Mouse (Mus musculus): Measurements from ENCODE around the gene Sytl2. TPM values are rescaled to one million over a fixed set of nuclear protein-coding genes. Genes with fewer than 3 reads are reported as not detected.
A peak's percentile ranks its signal among the peaks of the same experiment; 100 is the strongest.

The Sytl2 gene
- total and polyA plus RNA-seq, 3 experiments = not detected

GRCm38 (mm10) chr7:90341212-90341957, 39.3 kb downstream of the Sytl2 start:
- Histone ChIP-seq H3K36me3 (ENCODE audit: control insufficient read depth in 1 of 2, insufficient read depth in 2 of 2, low read length in 2 of 2) (no peaks in the 10 kb centered on the region), H3K27me3 (ENCODE audit: control insufficient read depth in 1 of 2, insufficient read depth in 2 of 2, low read length in 2 of 2) (no peaks in the 10 kb centered on the region; a peak in 1 of 4 replicates), H3K4me1 (ENCODE audit: control insufficient read depth in 1 of 2, insufficient read depth in 2 of 2, low read length in 2 of 2) (peaks cover 0 to 3% of the 10 kb centered on the region in 2 experiments; a peak in 2 of 4 replicates), H3K27ac (ENCODE audit: control insufficient read depth, low read depth, low read length) (no peak overlapping the region), H3K4me3 (ENCODE audit: control insufficient read depth in 1 of 2, insufficient read depth in 1 of 2, low read depth in 2 of 2, low read length in 2 of 2) (no peak overlapping the region), H3K9me3 (replicated peaks; ENCODE audit: insufficient read depth, low read length) (no peaks in the 10 kb centered on the region), H3K9ac (ENCODE audit: control insufficient read depth, low read depth, low read length, poor library complexity, severe bottlenecking) (no peak overlapping the region), H3K79me2 (ENCODE audit: control insufficient read depth, insufficient read depth, low read length, poor library complexity) (no peaks in the 10 kb centered on the region)
- TF ChIP-seq EP300 (IDR thresholded peaks at IDR 0.05; ENCODE audit: low read depth in 1 of 2, low read length in 2 of 2) (no peak), MAFK (IDR thresholded peaks at IDR 0.05; ENCODE audit: borderline replicate concordance, low read depth, low read length) (no peak), POLR2AphosphoS2 (IDR thresholded peaks at IDR 0.05; ENCODE audit: low read length) (no peak), HCFC1 (IDR thresholded peaks at IDR 0.05; ENCODE audit: low read depth, low read length) (no peak), SIN3A (IDR thresholded peaks at IDR 0.05; ENCODE audit: low read length) (no peak), POLR2A (IDR thresholded peaks at IDR 0.05; ENCODE audit: control insufficient read depth in 1 of 2, insufficient read depth in 1 of 2, low read depth in 1 of 2, low read length in 2 of 2, poor library complexity in 1 of 2) (no peak)
- DNase-seq (ENCODE audit: low read depth, low spot score) = no peak

GRCm38 (mm10) chr7:90344903-90345302, 42.9 kb downstream of the Sytl2 start:
- Histone ChIP-seq H3K27ac (ENCODE audit: control insufficient read depth, low read depth, low read length) (0 out of 2 replicates have a peak overlapping the region, but pooled peaks have one; percentile 20), H3K4me3 (ENCODE audit: control insufficient read depth in 1 of 2, insufficient read depth in 1 of 2, low read depth in 2 of 2, low read length in 2 of 2) (no peak overlapping the region), H3K9ac (ENCODE audit: control insufficient read depth, low read depth, low read length, poor library complexity, severe bottlenecking) (no peak overlapping the region), H3K27me3 (ENCODE audit: control insufficient read depth in 1 of 2, insufficient read depth in 2 of 2, low read length in 2 of 2) (no peaks in the 10 kb centered on the region; a peak in 1 of 4 replicates), H3K36me3 (ENCODE audit: control insufficient read depth in 1 of 2, insufficient read depth in 2 of 2, low read length in 2 of 2) (no peaks in the 10 kb centered on the region), H3K4me1 (ENCODE audit: control insufficient read depth in 1 of 2, insufficient read depth in 2 of 2, low read length in 2 of 2) (peaks cover 0 to 3% of the 10 kb centered on the region in 2 experiments; a peak in 2 of 4 replicates), H3K9me3 (replicated peaks; ENCODE audit: insufficient read depth, low read length) (no peaks in the 10 kb centered on the region), H3K79me2 (ENCODE audit: control insufficient read depth, insufficient read depth, low read length, poor library complexity) (no peaks in the 10 kb centered on the region)
- peak; percentile 37 for DNase-seq (ENCODE audit: low read depth, low spot score)
- TF ChIP-seq JUND (IDR thresholded peaks at IDR 0.05; ENCODE audit: low read depth, low read length) (no peak), TCF12 (IDR thresholded peaks at IDR 0.05; ENCODE audit: low read depth, low read length) (peak; percentile 21; the same call in 1 of the 2 replicates), MAFK (IDR thresholded peaks at IDR 0.05; ENCODE audit: borderline replicate concordance, low read depth, low read length) (no peak), GATA1 (IDR thresholded peaks at IDR 0.05; ENCODE audit: low read depth, low read length) (peak; percentile 66), BHLHE40 (IDR thresholded peaks at IDR 0.05; ENCODE audit: borderline replicate concordance, low read depth, low read length) (no peak), SMC3 (IDR thresholded peaks at IDR 0.05; ENCODE audit: low read depth, low read length) (no peak), ZMIZ1 (IDR thresholded peaks at IDR 0.05; ENCODE audit: low read depth, low read length) (no peak), GABPA (IDR thresholded peaks at IDR 0.05; ENCODE audit: low read depth, low read length) (no peak), ZNF384 (IDR thresholded peaks at IDR 0.05; ENCODE audit: low read depth, low read length) (no peak), USF2 (IDR thresholded peaks at IDR 0.05; ENCODE audit: borderline replicate concordance in 1 of 2, insufficient read depth in 1 of 2, low read depth in 1 of 2, low read length in 2 of 2) (no peak), MAZ (IDR thresholded peaks at IDR 0.05; ENCODE audit: low read depth, low read length) (no peak), TBP (IDR thresholded peaks at IDR 0.05; ENCODE audit: low read depth, low read length) (no peak), ETS1 (IDR thresholded peaks at IDR 0.05; ENCODE audit: low read depth, low read length) (peak; percentile 45), RAD21 (IDR thresholded peaks at IDR 0.05; ENCODE audit: low read depth, low read length) (no peak), MYB (IDR thresholded peaks at IDR 0.05; ENCODE audit: low read depth, low read length) (no peak), UBTF (IDR thresholded peaks at IDR 0.05; ENCODE audit: borderline replicate concordance, insufficient read depth, low read depth, low read length) (no peak), CHD1 (IDR thresholded peaks at IDR 0.05; ENCODE audit: low read depth, low read length) (no peak), SIN3A (IDR thresholded peaks at IDR 0.05; ENCODE audit: low read length) (no peak), NRF1 (IDR thresholded peaks at IDR 0.05; ENCODE audit: insufficient read depth, low read depth, low read length, poor library complexity, severe bottlenecking) (no peak), MXI1 (IDR thresholded peaks at IDR 0.05; ENCODE audit: low read depth, low read length) (no peak), RCOR1 (IDR thresholded peaks at IDR 0.05; ENCODE audit: low read depth, low read length) (no peak), EP300 (IDR thresholded peaks at IDR 0.05; ENCODE audit: low read depth in 1 of 2, low read length in 2 of 2) (peak; percentile 47 to 52), KAT2A (conservative IDR thresholded peaks at IDR 0.05; ENCODE audit: low read depth, low read length) (no peak), ZC3H11A (IDR thresholded peaks at IDR 0.05; ENCODE audit: low read depth, low read length) (no peak), CHD2 (IDR thresholded peaks at IDR 0.05; ENCODE audit: low read length) (no peak), MAX (IDR thresholded peaks at IDR 0.05; ENCODE audit: low read length) (no peak), CTCF (IDR thresholded peaks at IDR 0.05 in 2 of 3, conservative IDR thresholded peaks at IDR 0.05 in 1 of 3; ENCODE audit: control insufficient read depth in 1 of 3, insufficient read depth in 1 of 3, low read depth in 2 of 3, low read length in 3 of 3, poor library complexity in 1 of 3, severe bottlenecking in 1 of 3) (no peak), ZKSCAN1 (IDR thresholded peaks at IDR 0.05; ENCODE audit: low read depth, low read length) (no peak)
